Mouse (Mus musculus) adipocyte (in vitro differentiated cells): Measurements from ENCODE around the gene Vmn1r173.
"Not testable (repeated sequence)": the region's sequence is repeated elsewhere in the genome, so short reads cannot be mapped to it uniquely, and the experiment has no call there.

Source experiments
- DNase-seq: peaks from one replicate; pipeline ENCODE4 v3.0.0-alpha.2; 2016; ENCODE audit warnings: low spot score

Gene Vmn1r173

DNA sequence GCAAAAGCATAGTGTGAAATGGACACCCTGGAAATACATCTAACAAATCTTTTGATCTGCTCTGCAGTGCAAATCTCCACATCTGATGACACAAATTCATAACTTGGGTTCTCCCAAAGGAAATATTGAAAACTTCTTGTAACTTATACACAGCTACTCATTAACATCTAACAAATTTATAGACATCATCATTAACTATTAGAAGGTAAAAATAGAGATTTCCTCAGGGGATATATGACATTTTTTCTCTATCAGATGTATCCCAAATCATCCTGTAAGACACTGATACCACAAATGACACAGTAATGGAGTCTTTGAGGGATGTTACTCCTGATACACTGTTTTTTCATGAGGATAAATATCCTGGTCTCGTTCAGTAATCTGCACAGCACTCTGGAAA is at the start of gene Vmn1r173:
Gene Vmn1r173 (plus strand): TSS at position 301 of the 400 bp plus-strand sequence.
- DNase-seq = not testable (repeated sequence)

DNA sequence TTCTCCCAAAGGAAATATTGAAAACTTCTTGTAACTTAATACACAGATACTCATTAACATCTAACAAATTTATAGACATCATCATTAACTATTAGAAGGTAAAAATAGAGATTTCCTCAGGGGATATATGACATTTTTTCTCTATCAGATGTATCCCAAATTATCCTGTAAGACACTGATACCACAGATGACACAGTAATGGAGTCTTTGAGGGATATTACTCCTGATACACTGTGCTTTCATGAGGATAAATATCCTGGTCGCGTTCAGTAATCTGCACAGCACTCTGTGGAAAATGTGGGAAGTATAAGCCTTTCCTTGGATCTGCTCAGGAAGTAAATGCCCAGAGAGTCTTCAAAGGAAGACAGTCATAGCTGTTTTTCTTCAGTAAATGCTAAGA is 42.5 kb upstream of the Vmn1r173 start, which contains the start of gene Vmn1r172:
Gene Vmn1r172 (plus strand): TSS at position 301 of the 400 bp plus-strand sequence.
- no peak for DNase-seq

DNA sequence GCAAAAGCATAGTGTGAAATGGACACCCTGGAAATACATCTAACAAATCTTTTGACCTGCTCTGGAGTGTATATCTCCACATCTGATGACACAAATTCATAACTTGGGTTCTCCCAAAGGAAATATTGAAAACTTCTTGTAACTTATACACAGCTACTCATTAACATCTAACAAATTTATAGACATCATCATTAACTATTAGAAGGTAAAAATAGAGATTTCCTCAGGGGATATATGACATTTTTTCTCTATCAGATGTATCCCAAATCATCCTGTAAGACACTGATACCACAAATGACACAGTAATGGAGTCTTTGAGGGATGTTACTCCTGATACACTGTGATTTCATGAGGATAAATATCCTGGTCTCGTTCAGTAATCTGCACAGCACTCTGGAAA is 51.5 kb downstream of the Vmn1r173 start, which contains the start of gene Vmn1r174:
Gene Vmn1r174 (plus strand): TSS at position 301 of the 400 bp plus-strand sequence.
- not testable (repeated sequence) for DNase-seq
